Mouse (Mus musculus): ENCODE results near the gene Fam178b. TPM values are rescaled to one million over a fixed set of nuclear protein-coding genes. Genes with fewer than 3 reads are reported as not detected.
A peak's percentile ranks its signal among the peaks of the same experiment; 100 is the strongest.

The Fam178b gene
- total RNA-seq, 2 experiments from 2014 or later = not detected

DNA sequence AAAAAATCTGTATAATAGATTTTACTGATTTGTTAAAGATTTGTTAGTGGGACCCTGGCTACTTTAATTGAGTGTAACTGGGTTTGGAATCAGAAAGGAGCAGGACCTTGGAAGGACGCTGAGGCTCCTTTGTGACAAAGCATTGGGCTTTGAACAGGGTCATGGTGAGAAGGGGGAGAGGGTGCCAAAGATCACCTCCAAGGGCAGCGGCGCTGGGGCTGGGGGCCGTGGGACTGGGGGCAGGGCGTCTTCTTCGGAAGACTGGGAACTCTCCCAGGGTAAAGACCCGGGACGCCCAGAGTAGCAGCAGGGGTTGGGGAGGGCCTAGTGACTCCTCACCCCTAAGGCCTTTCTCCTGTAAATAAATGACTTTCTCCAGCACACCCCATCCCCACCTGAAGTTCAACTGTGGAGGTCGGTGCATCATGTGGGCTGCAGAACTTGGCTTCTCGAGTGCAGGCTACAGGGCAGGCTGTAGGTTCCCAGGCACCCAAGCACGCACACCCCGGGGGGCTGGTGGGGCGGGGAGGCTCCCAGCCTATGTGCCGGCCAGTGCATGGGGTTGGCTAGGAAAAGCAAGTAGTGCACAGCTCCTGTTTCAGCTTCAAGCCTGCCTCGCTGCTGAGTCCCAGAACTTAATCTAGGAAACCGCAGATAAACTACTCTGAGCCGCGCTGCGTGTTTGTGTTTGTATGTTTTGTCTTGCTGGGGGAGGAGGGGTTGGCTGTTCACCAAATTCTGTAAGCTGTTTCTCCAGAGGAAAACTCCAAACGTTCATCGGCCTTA, 115.0 kb downstream of the Fam178b start:
- DNase-seq (ENCODE audit: low spot score in 2 of 2) = no peak

DNA sequence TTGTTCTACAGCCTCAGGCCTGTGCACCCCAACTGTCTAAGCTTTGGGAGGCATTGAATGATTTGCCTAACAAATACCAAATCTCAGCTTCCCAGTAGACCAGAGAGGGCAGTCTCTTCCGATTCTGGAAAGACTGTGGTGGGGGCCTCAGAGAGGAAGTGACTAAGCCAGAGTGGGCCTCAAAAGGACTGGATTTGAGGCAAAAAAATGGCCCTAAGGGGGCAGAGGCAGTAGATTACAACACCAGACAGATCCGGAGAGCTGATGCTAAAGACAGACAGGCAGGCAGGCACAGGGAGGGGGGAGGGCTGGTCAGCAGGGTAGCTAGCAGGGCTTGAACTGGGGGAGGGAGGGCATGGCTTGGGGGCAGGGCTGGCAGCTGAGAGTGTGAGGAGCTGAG, 116.6 kb downstream of the Fam178b start:
- no peak for DNase-seq (ENCODE audit: low spot score in 2 of 2)

DNA sequence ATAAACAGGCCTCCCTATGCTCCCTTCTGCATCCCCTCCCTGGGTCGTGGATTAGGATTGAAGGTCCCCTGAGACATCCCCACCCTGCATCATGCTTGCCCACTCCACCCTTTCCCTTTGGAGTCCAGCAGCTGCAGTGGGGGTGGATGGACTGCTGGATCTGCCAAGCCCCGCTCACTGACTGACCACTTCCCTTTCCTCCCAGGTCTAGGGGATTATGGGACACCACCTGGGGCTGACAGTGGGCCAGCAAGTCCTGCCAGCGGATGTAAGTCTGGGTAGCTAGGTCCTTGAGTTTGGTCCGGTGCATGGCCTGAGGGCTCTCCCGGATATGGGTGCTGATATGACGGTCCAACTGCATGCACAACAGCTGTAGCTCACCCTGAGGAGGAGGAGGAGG, 118.9 kb downstream of the Fam178b start:
- DNase-seq (ENCODE audit: low spot score in 2 of 2) = no peak

DNA sequence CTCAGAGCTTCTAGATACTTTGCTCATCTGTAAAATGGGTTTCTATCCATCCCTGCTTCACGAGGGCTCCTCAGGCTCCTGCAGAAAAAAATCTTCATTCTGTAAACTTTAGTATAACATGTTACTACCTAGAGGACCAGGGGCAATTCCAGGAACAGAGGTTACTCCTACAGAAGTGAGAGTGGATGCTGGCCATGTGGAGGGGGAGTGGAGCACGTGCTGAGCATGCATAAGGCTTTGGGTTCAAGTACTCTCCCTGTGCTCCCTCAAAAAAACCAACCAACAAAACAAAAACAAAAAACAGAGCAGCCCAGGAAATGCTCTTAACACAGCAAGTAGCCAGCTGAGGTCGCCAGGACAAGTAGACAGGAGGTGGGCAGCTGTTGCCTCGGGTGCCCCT, 119.4 kb downstream of the Fam178b start:
- DNase-seq (ENCODE audit: low spot score in 2 of 2) = no peak

DNA sequence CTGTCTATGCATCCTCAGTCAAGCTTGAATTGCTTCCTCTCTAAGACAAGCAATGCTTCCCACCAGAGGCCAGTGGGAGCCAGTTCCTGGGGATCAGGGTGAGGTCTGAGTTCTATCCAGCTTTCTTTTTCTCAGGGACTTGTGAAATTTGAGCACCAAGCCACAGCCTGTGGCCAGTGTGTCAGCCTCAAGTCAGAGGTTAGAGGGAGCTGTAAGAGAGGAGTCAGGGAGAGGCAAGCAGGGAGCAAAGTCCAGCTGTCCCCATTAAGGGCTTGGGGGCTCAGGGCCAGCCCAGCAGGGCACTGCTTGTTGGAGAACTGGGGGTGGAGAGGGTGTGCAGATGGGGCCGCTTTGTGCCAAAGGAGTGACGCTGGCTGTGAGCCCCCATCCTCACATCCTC, 119.8 kb downstream of the Fam178b start:
- no peak for DNase-seq (ENCODE audit: low spot score in 2 of 2)

DNA sequence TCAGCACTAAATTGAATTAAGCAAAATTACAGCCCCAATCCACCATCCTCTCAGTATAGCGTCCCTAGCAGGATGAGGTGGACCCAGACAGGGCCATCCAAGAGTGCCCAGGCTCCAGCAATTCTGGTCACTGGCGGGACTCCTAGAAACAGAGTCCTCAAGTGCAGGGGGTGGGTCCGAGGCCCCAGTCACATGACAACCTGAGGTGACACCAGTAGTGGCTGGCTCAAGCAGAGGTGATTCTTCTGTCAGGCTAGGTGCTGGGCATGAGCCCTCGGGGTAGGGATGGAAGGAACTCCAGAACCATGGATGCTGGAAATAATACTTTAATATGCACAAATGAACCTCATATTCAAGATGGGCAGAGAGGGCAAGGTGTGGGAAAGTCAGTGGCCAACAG, 120.6 kb downstream of the Fam178b start:
- DNase-seq (ENCODE audit: low spot score in 2 of 2) = no peak

DNA sequence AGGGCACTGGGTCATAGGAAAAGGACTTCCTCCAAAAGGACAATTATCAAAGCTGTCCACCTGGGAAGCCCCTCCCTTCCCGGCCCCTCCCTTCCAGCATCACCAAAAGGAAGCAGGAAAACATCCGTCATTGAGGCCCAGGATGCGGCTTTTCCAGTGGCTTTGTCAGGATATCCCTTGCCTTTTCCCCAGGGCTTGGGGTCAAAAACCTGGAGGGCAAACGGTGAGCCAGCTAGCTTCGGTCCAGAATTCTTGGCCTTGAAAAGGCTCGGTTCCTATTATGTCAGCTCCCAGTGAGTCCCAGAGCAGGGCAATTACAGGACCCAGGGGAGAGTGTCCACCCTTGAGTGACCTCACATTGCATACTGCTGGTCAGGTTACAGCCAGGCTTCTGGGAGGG, 122.1 kb downstream of the Fam178b start:
- no peak for DNase-seq (ENCODE audit: low spot score in 2 of 2)

DNA sequence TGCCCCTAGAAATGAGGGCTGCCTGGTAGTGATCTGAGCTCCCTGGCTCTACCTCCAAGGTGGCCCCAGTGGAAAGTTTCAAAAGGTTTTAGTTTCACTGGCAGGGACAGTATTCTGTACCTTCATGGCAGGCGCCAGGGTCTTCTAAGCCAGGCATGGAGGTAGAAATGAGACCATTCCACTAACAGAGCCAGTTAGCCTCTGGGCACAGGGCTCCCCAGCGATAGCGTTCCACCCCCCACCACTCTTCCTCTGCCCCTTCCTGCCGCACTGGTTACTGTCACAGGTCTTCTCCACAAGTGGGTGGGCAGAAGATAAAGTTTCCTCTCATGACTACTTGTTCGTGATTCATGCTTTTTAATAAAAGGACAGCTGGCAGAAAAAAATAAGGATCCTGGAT, 123.1 kb downstream of the Fam178b start:
- DNase-seq (ENCODE audit: low spot score in 2 of 2) = no peak

DNA sequence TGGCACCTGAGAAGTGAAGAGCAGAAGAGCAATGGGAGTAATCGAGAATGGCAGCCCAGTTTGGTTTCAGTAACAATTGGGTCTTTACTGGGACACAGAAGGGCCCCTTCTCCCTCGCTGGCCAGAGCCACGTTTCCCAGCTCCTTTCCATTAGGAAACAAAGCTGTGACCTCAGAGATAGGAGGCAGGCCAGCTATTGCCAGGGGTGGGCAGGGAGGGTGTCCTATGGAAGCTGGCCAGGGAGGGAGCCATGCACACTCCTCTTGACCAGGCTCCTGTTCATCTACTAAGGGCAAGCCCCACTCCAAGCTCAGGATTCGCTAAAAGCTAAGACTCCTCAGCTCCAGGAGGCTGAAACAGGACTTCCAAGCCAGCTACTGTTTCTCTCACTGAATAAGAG, 123.7 kb downstream of the Fam178b start:
- DNase-seq (ENCODE audit: low spot score in 2 of 2) = no peak

DNA sequence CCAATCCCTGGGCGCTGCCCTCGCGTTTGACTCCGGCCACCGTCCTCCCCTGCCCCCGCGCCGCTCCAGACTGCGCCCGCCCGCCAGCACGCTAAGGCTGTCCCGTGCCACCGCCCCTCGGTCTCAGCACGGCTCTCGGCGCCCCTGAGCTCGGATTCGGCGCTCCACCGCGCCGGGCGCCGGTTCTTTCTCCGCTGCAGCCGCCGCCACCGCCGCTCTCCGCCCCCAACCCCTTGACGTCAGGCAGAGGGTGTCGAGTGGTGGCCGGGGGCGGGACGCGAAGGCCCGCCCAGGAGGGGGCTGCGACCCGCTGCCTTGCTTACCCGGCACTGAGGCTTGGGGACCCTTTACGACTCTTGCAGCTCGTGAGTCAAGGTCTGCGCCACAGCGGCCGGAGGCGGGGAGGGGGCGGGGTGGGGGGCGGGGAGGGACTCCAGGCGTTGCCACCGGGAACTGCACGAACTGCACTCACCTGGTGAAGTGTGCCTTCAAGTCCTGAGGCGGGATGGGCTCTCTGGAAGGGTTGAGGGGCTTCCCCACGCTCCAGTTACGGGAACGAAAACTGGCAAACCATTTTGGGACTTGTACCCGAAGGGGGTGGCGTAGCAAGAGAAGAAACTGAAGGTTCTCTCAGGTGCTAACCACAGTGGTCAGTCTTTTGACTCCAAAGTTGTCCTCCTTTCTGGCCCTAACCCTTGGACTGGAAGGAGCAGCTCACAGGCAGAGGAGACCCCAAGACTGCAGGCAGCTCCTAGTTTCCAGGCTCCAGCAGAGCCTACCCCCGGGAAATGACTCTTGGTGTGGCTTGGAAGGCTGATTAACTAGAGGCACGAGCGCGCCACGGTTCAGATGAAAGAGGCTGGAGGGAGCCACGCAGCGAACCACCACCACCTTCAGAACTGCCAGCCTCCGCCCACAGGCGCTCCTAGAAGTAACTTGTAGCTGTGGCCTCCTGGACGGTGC, 124.7 kb downstream of the Fam178b start, which contains the start of gene Sema4c:
TSS of gene Sema4c (minus strand) at position 319 of the 963 bp plus-strand sequence.
- DNase-seq (ENCODE audit: low spot score in 2 of 2) = peak; percentile 61 to 72

DNA sequence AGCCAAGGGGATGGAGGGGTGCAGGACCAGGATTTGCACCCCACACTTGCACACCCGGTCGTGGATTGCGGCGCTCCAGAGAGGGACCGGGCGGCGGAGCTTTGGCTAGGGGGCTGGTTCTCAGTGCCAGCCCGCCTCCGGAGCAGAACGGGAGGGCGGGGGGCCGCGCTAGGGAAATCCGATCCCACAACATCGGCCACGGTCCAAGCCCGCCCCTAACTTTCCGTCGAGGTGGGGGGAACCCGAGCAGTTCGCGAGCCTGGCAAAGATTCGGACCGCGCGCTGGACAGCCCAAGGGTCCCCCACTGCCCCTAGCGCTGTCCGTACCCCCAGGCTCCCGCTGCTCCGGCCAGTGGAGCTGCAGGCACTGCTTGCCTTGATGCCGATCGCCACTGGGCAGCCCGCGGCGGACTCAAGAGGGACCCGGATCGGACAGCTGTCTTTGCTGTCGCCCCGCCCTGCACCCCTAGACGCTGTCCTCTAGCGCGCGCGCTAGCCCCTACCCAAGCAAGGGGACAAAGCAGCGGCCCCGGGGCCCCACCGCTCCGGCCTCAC, 125.4 kb downstream of the Fam178b start:
- DNase-seq (ENCODE audit: low spot score in 2 of 2) = peak; percentile 56 to 69

DNA sequence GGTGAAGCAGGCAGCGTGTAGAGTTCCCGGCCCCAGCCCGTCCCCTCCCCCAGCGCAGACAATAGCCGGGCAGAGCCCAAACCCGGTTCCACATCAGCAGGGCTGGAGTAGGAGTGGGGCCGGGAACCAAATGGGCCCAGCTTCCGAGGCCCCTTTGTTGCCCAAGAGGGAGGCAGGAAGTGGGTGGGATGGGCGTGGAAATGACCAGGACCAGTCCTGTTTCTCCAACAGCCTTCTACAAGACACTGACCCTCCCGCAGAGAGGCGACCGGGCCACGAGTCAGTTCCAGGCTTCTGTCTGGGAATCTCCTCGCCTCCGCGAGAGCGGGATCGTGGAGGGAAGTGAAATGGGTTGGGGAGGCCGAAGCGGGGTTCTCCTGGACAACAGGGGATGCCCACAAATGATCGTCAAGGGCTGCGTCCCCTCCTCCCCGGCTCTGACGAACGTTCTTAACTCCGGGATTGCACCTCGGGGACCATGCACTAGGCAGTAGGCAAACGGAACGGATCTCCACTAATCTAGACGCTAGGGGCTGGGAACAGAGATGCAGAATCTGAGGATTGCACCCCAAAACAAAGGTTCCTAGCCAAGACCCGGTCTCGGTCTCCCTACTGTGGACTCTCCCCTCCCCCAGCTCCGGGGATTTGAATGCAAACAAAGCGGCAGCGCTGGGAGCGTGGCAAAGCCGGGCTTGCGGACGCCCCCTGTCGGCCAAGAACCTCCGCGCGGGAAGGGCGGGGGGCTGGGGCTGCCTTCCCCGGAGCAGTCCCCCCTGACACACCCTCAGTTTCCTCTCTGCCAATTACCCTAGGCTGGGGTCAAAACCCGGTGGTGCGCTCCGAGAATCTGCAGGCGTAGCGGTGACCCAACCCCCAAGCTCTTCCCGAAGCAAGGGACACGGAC, 126.2 kb downstream of the Fam178b start:
- peak; percentile 83 to 95 for DNase-seq (ENCODE audit: low spot score in 2 of 2)

DNA sequence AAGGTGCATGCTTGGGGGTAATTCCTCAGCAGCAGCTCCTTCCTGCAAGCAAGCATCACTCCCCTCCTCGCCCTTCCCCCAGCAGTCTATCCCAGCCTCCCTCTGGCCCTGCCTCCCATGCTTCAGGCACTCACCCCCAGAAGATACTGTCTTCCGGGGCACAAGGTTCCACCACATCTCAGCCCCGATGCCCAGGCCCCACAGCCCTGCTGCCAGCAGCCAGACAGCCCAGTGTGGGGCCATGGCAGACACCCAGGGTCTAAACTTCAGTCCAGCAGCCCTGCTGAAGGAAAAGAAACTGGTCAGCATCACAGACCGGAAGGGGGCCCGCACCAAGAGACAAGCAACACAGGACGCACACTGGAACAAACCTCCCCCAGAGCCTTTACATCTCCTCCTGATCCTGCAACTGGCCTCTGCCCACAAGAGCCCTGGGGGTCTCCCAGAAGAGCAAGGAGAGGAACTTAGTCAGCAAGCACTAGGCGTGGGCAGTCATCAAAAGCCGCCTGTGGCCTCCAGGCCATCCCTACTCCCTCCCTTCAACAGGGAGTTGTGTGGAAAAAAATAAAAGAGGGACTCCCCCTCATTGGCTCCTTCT, 127.1 kb downstream of the Fam178b start:
- no peak for DNase-seq (ENCODE audit: low spot score in 2 of 2)

DNA sequence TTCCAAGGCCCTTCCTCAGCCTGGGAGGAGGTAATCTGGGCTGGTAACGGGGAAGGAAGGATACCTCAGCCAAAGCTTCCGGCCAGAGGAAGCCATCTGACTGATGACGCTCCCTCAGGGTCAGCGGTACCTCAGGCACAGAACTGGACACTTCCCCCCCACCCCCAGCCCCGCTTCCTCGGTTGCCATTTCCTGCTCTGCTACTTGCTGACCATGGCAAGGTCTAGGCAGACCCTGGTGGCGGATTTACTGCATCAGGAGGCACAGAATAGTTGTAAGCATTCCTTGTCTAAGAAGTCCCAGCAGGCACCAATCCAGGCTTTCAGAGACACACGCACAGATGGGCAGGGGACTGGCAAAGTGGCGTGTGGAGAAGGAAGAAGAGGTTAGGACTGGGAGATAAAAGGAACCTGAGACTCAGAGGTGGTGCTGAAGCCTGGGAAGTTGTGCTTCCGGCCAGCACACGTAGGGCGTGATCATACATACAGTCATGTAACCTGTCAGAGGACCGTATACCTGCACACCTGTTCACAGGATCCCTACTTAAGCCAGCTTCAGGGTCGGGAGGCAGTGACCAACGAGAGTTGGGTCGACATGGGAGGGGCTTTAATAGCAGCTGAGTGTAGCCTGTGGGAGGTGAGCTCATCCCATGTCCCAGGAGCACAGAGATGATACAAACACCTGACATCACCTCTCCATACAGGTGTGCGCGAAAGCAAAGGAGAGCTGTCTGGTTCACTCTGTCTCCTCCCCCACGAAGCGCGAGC, 128.2 kb downstream of the Fam178b start:
- DNase-seq (ENCODE audit: low spot score in 2 of 2) = no peak

DNA sequence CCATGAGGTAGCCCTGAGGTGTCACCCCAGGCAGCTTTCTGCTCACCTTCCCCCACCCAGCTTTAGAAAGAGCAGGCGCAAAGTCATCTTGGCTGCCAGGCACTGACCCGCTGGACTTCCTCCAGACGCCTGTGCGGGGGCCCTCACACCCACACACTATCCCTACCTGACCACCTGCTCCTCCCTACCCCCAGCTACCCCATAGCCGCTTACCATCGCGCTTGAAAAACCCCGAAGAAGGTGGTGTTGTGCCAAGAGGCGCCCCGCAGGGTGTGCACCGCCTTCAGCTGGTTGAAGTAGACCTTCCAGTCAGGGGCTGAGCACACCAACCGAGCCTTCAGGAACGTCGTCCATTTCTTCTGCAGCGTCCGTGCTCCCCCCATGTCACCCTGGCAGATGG, 130.5 kb downstream of the Fam178b start:
- no peak for DNase-seq (ENCODE audit: low spot score in 2 of 2)

DNA sequence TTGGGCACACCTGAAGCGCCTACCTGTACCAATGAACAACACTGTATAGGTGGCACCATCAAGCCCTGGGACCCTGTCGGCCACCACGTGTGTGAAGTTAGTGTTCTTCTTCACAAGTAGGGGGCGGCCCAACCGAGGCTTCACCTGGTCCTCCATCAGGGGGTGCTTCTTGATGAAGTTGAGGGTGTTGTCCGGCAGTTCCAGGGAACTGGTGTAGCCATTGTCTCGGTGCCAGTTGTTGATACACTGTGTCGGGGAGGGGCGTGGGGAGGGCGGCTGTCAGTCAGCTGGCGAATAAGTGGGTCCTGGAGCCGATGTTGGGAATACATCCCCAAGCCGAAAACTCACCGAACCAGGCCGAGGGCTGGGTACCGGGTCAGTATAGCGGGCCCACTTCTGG, 131.1 kb downstream of the Fam178b start:
- DNase-seq (ENCODE audit: low spot score in 2 of 2) = no peak

DNA sequence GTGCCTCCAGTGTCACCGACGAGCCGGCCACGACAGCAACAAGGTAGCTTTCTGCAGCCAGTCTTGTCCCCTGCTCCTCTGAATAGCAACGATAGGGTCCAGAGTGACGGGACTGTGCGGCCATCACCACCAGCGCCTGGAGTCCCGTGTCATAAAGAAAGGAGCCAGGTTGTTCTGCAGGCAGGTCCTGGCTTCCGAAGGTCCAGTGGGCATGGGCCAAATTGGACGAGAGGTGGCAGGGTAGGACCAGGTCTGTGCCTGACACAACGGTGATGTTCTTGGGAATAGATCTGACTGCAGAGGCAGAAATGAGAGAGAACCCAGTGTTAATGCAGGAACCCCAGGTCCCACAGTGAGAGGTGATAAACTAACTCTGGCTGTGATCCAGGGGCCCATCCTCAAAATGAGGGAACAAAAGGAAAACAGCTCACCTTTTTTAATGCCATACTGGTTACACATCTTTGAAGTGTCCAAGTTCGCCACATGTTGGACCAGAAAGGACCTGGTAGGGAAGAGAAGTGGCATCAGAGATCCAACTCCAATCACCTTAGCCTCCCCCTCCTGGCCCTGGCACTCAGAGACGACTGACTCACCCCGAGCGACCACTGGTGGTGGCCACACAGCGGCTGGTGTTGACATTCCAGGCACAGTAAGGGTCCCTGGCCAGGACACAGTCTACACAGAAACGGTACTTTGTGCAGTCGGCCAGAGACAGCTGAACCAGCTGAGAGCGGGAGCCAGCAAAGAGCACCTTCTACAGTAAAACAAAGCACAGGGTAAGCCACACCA, 132.7 kb downstream of the Fam178b start:
- no peak for DNase-seq (ENCODE audit: low spot score in 2 of 2)

DNA sequence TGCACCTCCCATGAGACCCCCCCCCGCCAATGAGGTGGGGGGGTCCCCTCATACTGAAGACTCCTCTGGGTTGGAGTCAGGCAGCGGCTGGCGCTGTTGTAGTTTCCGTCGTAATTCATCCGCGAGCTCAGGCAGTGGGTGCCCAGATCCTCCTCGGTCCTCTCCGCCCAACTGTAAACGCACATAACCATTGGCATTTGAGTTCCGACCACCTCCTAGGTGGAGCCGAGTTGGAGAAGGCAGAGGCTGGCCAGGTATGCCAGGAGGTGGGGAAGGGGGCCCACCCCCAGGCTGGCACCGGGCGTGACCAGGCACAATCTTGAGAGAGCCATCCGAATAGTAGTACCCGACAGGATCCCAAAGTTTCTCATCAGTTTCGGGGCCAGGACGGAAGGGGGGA, 133.5 kb downstream of the Fam178b start:
- DNase-seq (ENCODE audit: low spot score in 2 of 2) = no peak

DNA sequence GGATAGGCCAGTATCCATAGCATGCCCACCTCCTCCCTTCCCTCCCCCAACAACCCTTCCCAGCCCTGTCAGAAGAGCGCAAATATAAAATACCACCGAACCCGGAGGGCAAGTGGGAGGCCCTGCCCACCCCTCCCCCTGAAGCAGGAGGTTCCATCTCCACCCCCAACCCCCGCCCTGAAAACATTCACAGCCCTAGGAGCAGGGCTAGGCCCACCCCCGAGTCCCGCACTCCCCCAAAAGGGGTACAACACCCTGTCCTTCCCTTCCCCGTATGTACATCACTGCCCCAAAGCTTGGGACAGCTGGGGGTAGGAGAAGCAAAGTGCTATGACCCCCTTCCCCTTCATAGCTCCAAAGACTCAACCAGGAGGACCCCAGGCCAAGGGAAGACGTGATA, 134.2 kb downstream of the Fam178b start:
- DNase-seq (ENCODE audit: low spot score in 2 of 2) = no peak
